Mouse (Mus musculus) A20 (cell line): ENCODE measurements around the gene Gm29735.
"Not testable (repeated sequence)": the region's sequence is repeated elsewhere in the genome, so short reads cannot be mapped to it uniquely, and the experiment has no call there.

Experiments used
- DNase-seq: peaks from one replicate; pipeline ENCODE4 v3.0.0-alpha.2; 2011; ENCODE audit warnings: low read depth, low spot score

The Gm29735 gene

GRCm38 (mm10) chr7:142157013-142157412 is at the start of gene Gm29735:
Gene Gm29735, minus strand, starts transcription at chr7:142157113.
- not testable (repeated sequence) for DNase-seq

GRCm38 (mm10) chr7:142205488-142205887 is 48.6 kb upstream of the Gm29735 start:
- DNase-seq = no peak

- no peak for DNase-seq
Measured at GRCm38 (mm10) chr7:142201064-142201463, 44.2 kb upstream of the Gm29735 start, which contains the start of gene Krtap5-3. Gene Krtap5-3, plus strand, starts transcription at chr7:142201364.

- DNase-seq = no peak
Measured at GRCm38 (mm10) chr7:142198748-142199147, 41.8 kb upstream of the Gm29735 start.

GRCm38 (mm10) chr7:142190289-142190688 is 33.4 kb upstream of the Gm29735 start, which contains the start of gene Gm10153:
Gene Gm10153, minus strand, starts transcription at chr7:142190389.
- DNase-seq = no peak

GRCm38 (mm10) chr7:142188156-142188555 is 31.2 kb upstream of the Gm29735 start:
- DNase-seq = no peak

- no peak for DNase-seq
Measured at GRCm38 (mm10) chr7:142181021-142181420, 24.1 kb upstream of the Gm29735 start.

GRCm38 (mm10) chr7:142178685-142179084 is 21.8 kb upstream of the Gm29735 start:
- no peak for DNase-seq

GRCm38 (mm10) chr7:142175905-142176304 is 19.0 kb upstream of the Gm29735 start, which contains the start of gene Krtap5-2:
Gene Krtap5-2, minus strand, starts transcription at chr7:142176005.
- not testable (repeated sequence) for DNase-seq

- DNase-seq = peak; percentile 49
Measured at GRCm38 (mm10) chr7:142169836-142170235, 12.9 kb upstream of the Gm29735 start.

- not testable (repeated sequence) for DNase-seq
Measured at GRCm38 (mm10) chr7:142165639-142166038, 8.7 kb upstream of the Gm29735 start, which contains the start of gene Gm4553. Gene Gm4553, minus strand, starts transcription at chr7:142165739.

GRCm38 (mm10) chr7:142159366-142159765 is 2.5 kb upstream of the Gm29735 start:
- no peak for DNase-seq

GRCm38 (mm10) chr7:142155308-142155707 is 1.6 kb downstream of the Gm29735 start:
- no peak for DNase-seq

GRCm38 (mm10) chr7:142152191-142152590 is 4.7 kb downstream of the Gm29735 start:
- DNase-seq = no peak

- no peak for DNase-seq
Measured at GRCm38 (mm10) chr7:142148633-142149032, 8.3 kb downstream of the Gm29735 start.

GRCm38 (mm10) chr7:142146033-142146432 is 10.9 kb downstream of the Gm29735 start:
- peak; percentile 61 for DNase-seq

GRCm38 (mm10) chr7:142145413-142145940 is 11.4 kb downstream of the Gm29735 start:
- no peak for DNase-seq

GRCm38 (mm10) chr7:142144507-142144906 is 12.4 kb downstream of the Gm29735 start, which contains the start of gene Gm45337:
Gene Gm45337, minus strand, starts transcription at chr7:142144607.
- no peak for DNase-seq

- not testable (repeated sequence) for DNase-seq
Measured at GRCm38 (mm10) chr7:142143506-142144010, 13.4 kb downstream of the Gm29735 start.

- DNase-seq = no peak
Measured at GRCm38 (mm10) chr7:142140696-142141095, 16.2 kb downstream of the Gm29735 start.

GRCm38 (mm10) chr7:142135934-142136333 is 21.0 kb downstream of the Gm29735 start, which contains the start of gene Gm39115:
Gene Gm39115, minus strand, starts transcription at chr7:142136034.
- DNase-seq = not testable (repeated sequence)

GRCm38 (mm10) chr7:142134206-142134995 is 22.5 kb downstream of the Gm29735 start:
- no peak for DNase-seq
